Mouse (Mus musculus) neural tube, embryonic 14.5 days (tissue): ENCODE data around the gene 2900011O08Rik. TPM values are rescaled to one million over a fixed set of nuclear protein-coding genes. Genes with fewer than 3 reads are reported as not detected.
"Not testable (repeated sequence)": the region's sequence is repeated elsewhere in the genome, so short reads cannot be mapped to it uniquely, and the experiment has no call there.

Source experiments
- ATAC-seq: fragments of 200-750 bp; cut with Nextera tagmentation; 2 replicates; pipeline ENCODE4 v1.8.0; 2017; ENCODE audit warnings: low read depth, mild to moderate bottlenecking, moderate TSS enrichment, moderate library complexity
- H3K27ac ChIP-seq: fragments of 300-500 bp; sonication (generic); 2 replicates; pipeline ENCODE4 v1.5.1; 2014; ENCODE audit warnings: low read depth, mild to moderate bottlenecking, control low read depth, low read length, moderate library complexity, mixed read lengths
- H3K27me3 ChIP-seq: fragments of 300-500 bp; sonication (generic); 2 replicates; pipeline ENCODE4 v1.6.1; 2014; ENCODE audit warnings: low read length; ENCODE audit not compliant: control insufficient read depth, insufficient read depth
- H3K36me3 ChIP-seq: fragments of 300-500 bp; sonication (generic); 2 replicates; pipeline ENCODE4 v1.6.1; 2014; ENCODE audit warnings: low read length, mixed read lengths; ENCODE audit not compliant: control insufficient read depth, insufficient read depth
- H3K4me1 ChIP-seq: fragments of 300-500 bp; sonication (generic); 2 replicates; pipeline ENCODE4 v1.6.1; 2014; ENCODE audit warnings: low read length; ENCODE audit not compliant: control insufficient read depth, insufficient read depth
- H3K4me2 ChIP-seq: fragments of 300-500 bp; sonication (generic); 2 replicates; pipeline ENCODE4 v1.6.1; 2014; ENCODE audit warnings: mild to moderate bottlenecking, low read depth, low read length, control low read depth
- H3K4me3 ChIP-seq: fragments of 300-500 bp; sonication (generic); 2 replicates; pipeline ENCODE4 v1.5.1; 2014; ENCODE audit warnings: low read depth, low read length, control low read depth, mixed read lengths
- H3K9ac ChIP-seq: fragments of 300-500 bp; sonication (generic); replicated peaks from 2 replicates; pipeline ENCODE4 v1.6.1; 2014; ENCODE audit warnings: low read depth, mild to moderate bottlenecking, control low read depth, low read length, mixed read lengths
- H3K9me3 ChIP-seq: fragments of 300-500 bp; sonication (generic); 2 replicates; pipeline ENCODE4 v1.6.1; 2016; ENCODE audit warnings: low read length; ENCODE audit not compliant: control insufficient read depth
- WGBS: fragments of 180-500 bp; shearing (Covaris S2); extraction: QIAGEN DNeasy Blood & Tissue Kit; methylation state at CpG from one replicate; pipeline ENCODE4 v1.1.7; 2014; 5-methylcytosine and 5-hydroxymethylcytosine counted together
- polyA plus RNA-seq: library from polyadenylated mRNA; unstranded; fragments of >200 nt; fragmentation: Nextera tagmentation; extraction: Ambion mirVana; gene quantifications from 2 replicates; pipeline ENCODE4 v1.2.1, GENCODE M21; 2014

The 2900011O08Rik gene
- polyA plus RNA-seq, 1 experiment from 2014 or later = 233 TPM

DNA sequence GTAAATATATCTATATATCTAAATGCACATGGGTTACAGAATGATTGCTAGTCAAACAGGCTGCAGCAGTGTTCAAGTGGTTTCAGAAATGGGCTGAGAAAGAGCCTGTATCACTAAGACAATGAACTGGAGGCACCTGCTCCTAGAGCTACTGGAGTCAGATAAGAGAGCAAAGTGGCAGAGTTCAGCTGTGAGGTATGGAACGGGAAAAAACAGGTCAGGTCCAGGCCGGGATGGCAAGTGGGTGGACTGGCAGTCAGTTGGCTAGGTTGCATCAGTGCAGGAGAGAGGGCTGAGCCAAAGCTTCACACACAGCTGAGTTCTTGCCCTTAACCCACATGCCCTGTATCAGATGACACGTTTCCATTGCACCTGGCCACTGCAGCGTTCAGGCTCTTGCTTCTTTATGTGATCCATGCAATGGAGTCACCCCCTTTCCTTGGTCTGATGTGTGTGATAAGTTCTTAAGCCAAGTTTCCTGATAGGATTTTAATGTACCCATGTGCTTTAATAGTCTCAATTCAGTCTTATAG, 59.9 kb downstream of the 2900011O08Rik start:
- Histone ChIP-seq H3K4me3 (no peak overlapping the region), H3K4me1 (no peaks in the 10 kb centered on the region), H3K27ac (no peak overlapping the region), H3K36me3 (no peaks in the 10 kb centered on the region), H3K27me3 (no peaks in the 10 kb centered on the region), H3K4me2 (no peak overlapping the region), H3K9me3 (no peaks in the 10 kb centered on the region), H3K9ac (no peak overlapping the region)
- no peak for ATAC-seq
- 84% methylated on average over 4 of the region's 4 CpGs for WGBS

DNA sequence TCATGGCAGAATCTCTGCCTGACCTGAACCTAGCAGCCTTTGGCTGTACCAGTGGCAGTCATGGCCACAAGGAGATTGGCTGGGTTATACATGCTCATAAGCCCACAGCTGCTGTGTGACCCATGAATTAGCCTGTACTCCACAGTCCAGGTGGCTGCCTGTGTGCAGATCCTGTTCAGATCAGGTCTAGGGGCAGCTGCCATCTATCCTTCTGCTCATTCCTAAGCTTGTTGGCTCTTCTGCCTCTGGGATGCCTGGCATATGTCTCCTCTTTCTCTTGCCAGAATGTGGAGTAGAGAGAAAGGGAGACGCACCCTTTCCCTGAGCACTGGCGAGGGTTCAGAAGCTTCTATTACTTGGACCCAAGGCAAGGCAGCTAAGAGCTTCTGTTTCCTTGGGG, 65.8 kb downstream of the 2900011O08Rik start:
- Histone ChIP-seq H3K4me3 (no peak overlapping the region), H3K9me3 (no peaks in the 10 kb centered on the region), H3K27me3 (no peaks in the 10 kb centered on the region), H3K4me1 (no peaks in the 10 kb centered on the region), H3K4me2 (no peak overlapping the region), H3K36me3 (no peaks in the 10 kb centered on the region), H3K9ac (no peak overlapping the region), H3K27ac (no peak overlapping the region)
- 87% methylated on average over 2 of the region's 2 CpGs for WGBS
- ATAC-seq = no peak

GRCm38 (mm10) chr16:14053116-14053515, 66.7 kb downstream of the 2900011O08Rik start:
- no peaks in the 10 kb centered on the region for H3K36me3 ChIP-seq
- H3K27ac ChIP-seq = no peak overlapping the region
- H3K9ac ChIP-seq = no peak overlapping the region
- no peaks in the 10 kb centered on the region for H3K27me3 ChIP-seq
- no peaks in the 10 kb centered on the region for H3K9me3 ChIP-seq
- H3K4me2 ChIP-seq = no peak overlapping the region
- 95% methylated on average over 5 of the region's 5 CpGs for WGBS
- ATAC-seq = no peak
- H3K4me3 ChIP-seq = no peak overlapping the region
- no peaks in the 10 kb centered on the region for H3K4me1 ChIP-seq

DNA sequence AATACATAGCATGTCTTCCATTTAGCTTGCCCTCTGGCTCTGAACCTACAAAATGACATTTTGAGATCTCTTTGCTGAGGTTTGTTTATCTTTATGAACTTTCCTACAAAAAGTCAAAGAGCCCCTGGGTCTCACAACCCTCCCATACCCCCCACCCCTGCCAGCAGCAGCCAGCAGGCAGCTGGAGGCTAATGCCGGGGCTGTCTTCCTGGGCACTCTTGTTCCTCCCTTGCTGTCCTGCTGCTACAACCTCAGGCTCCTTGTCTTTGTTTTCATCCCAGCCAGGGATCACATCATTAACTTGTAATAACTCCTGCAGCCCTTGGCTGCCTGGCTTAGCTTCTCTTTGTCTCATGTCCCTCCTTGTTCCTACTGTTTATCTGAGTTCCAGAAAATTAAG, 68.9 kb downstream of the 2900011O08Rik start:
- 0% methylated on average over 1 of the region's 1 CpGs for WGBS
- 0 out of 2 replicates have a peak, but pooled peaks cover 2% of the 10 kb centered on the region for H3K4me1 ChIP-seq
- no peaks in the 10 kb centered on the region for H3K27me3 ChIP-seq
- no peak for ATAC-seq
- no peak overlapping the region for H3K9ac ChIP-seq
- H3K36me3 ChIP-seq = no peaks in the 10 kb centered on the region
- H3K27ac ChIP-seq = no peak overlapping the region
- H3K9me3 ChIP-seq = no peaks in the 10 kb centered on the region
- no peak overlapping the region for H3K4me2 ChIP-seq
- no peak overlapping the region for H3K4me3 ChIP-seq

DNA sequence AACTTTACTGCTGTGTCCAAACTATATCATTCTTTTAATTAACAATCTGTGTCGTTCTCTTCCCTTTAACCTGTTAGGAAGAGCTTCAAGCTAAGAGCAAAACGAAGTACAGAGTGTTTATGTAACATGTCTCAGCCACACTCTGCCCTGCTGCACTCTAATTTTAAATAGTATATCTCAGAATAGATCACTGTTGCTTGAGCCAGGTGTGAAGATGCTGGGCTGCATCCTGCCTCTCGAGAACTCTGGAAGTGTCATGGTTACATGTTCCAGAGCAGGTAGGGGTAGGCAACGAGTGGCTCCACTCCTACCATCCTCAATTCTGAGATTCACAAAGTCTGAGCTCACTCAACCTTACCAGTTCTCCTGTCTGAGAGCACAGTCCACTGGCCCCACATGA, 70.3 kb downstream of the 2900011O08Rik start:
- Histone ChIP-seq H3K9ac (no peak overlapping the region), H3K36me3 (no peaks in the 10 kb centered on the region), H3K9me3 (no peaks in the 10 kb centered on the region), H3K4me2 (no peak overlapping the region), H3K27me3 (no peaks in the 10 kb centered on the region), H3K4me3 (no peak overlapping the region), H3K27ac (no peak overlapping the region), H3K4me1 (0 out of 2 replicates have a peak, but pooled peaks cover 2% of the 10 kb centered on the region)
- ATAC-seq = no peak
- WGBS = 92% methylated on average over 4 of the region's 4 CpGs

- Histone ChIP-seq H3K9me3 (no peaks in the 10 kb centered on the region), H3K36me3 (no peaks in the 10 kb centered on the region), H3K4me3 (no peak overlapping the region), H3K4me1 (0 out of 2 replicates have a peak, but pooled peaks cover 2% of the 10 kb centered on the region), H3K27ac (no peak overlapping the region), H3K9ac (no peak overlapping the region), H3K27me3 (no peaks in the 10 kb centered on the region), H3K4me2 (no peak overlapping the region)
- WGBS = 7% methylated on average over 1 of the region's 1 CpGs
- peak; percentile 66; the same call in 1 of the 2 replicates for ATAC-seq
These were observed 72.1 kb downstream of the 2900011O08Rik start for GRCm38 (mm10) chr16:14058541-14058940.

- Histone ChIP-seq H3K9me3 (no peaks in the 10 kb centered on the region), H3K9ac (no peak overlapping the region), H3K36me3 (no peaks in the 10 kb centered on the region), H3K4me2 (no peak overlapping the region), H3K4me1 (0 out of 2 replicates have a peak, but pooled peaks cover 2% of the 10 kb centered on the region), H3K27ac (no peak overlapping the region), H3K27me3 (no peaks in the 10 kb centered on the region), H3K4me3 (no peak overlapping the region)
- ATAC-seq = no peak
- 33% methylated on average over 1 of the region's 1 CpGs for WGBS
These were observed 72.9 kb downstream of the 2900011O08Rik start for GRCm38 (mm10) chr16:14059118-14059854.

DNA sequence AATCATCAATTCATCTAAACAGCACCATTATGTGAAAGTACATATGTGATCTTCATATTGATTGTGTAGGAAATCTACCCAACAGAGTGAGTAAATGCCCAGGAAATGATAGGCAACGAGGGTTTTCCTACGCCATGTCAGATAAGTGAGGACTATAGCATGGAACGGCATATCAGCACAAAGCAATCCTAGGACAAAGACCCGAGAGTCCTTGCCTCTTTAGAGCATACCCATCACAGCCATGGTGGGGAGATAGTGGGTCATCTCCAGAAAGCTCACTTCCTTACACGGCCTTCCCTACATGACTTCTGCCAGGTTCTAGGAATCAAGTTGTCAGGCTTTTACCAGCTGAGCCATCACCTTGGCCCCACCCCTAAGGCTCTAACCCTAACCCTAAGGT, 73.5 kb downstream of the 2900011O08Rik start:
- 82% methylated on average over 5 of the region's 5 CpGs for WGBS
- no peaks in the 10 kb centered on the region for H3K36me3 ChIP-seq
- no peak overlapping the region for H3K4me3 ChIP-seq

DNA sequence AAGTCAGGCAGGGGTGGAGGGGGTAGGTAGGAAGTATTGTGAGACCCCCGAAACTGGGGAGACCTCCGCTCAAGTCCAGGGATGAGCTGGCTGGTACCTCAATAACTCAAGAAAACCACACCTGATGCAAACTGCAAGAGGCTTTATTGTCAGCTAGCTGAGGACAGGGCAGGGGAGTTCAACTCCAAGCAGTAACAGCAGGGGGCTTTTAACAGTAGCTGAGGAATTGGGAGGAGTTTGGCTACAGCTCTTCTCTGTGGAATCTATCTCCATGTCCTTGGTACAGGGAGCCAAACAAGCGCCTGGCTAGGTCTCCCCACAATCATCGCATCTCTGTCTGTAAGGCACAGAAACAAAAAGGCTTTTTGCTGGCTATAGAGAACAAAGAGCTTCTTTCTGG, 80.2 kb downstream of the 2900011O08Rik start:
- H3K4me2 ChIP-seq, H3K9ac ChIP-seq, H3K9me3 ChIP-seq, H3K27me3 ChIP-seq, H3K36me3 ChIP-seq, H3K4me3 ChIP-seq, H3K4me1 ChIP-seq, ATAC-seq, H3K27ac ChIP-seq: not testable (repeated sequence)
- 88% methylated on average over 4 of the region's 4 CpGs for WGBS

More for the DNA sequence above, 73.5 kb downstream of the 2900011O08Rik start:
- Histone ChIP-seq H3K4me2 (no peak overlapping the region), H3K27ac (no peak overlapping the region), H3K9me3 (no peaks in the 10 kb centered on the region), H3K4me1 (0 out of 2 replicates have a peak, but pooled peaks cover 2% of the 10 kb centered on the region), H3K27me3 (no peaks in the 10 kb centered on the region), H3K9ac (no peak overlapping the region)
- ATAC-seq = no peak
